Mouse (Mus musculus): ENCODE measurements around the gene Ccdc50. TPM values are rescaled to one million over a fixed set of nuclear protein-coding genes. Genes with fewer than 3 reads are reported as not detected.
A peak's percentile ranks its signal among the peaks of the same experiment; 100 is the strongest.

The Ccdc50 gene
- polyA plus RNA-seq (2014; fragmentation: Nextera tagmentation; extraction: Ambion mirVana), result 64.5 and 71.9 TPM in 2 replicates

- H3K4me3 ChIP-seq (replicated peaks; ENCODE audit: low read length), result peak within 1 kb of the TSS; percentile 97
- H3K36me3 ChIP-seq (replicated peaks; ENCODE audit: control insufficient read depth, insufficient read depth), result no peaks in the 10 kb centered on the region
- H3K9me3 ChIP-seq (ENCODE audit: control insufficient read depth, low read length), result no peaks in the 10 kb centered on the region
- H3K4me2 ChIP-seq (replicated peaks), result peak within 1 kb of the TSS; percentile 64
- peaks cover 29% of the 10 kb centered on the region for H3K4me1 ChIP-seq (replicated peaks; ENCODE audit: control insufficient read depth, insufficient read depth, low read length)
- 1% methylated on average over 61 of the region's 69 CpGs for WGBS
- DNase-seq (ENCODE audit: low spot score) (peak; percentile 70), ATAC-seq (ENCODE audit: low FRiP score) (peak; percentile 96)
- H3K27me3 ChIP-seq (ENCODE audit: control insufficient read depth, insufficient read depth, low read length), result no peaks in the 10 kb centered on the region
- peak within 1 kb of the TSS; percentile 99 for H3K9ac ChIP-seq
- H3K27ac ChIP-seq, result peak within 1 kb of the TSS; percentile 98
Observed at GRCm38 (mm10) chr16:27388761-27389451, at the start of gene Ccdc50. Gene Ccdc50, plus strand, starts transcription at chr16:27388869.

- DNase-seq (ENCODE audit: low spot score) (no peak), ATAC-seq (ENCODE audit: low FRiP score) (no peak)
- 83% methylated on average over 3 of the region's 3 CpGs for WGBS
- no peaks in the 10 kb centered on the region for H3K4me1 ChIP-seq (replicated peaks; ENCODE audit: control insufficient read depth, insufficient read depth, low read length)
- H3K4me2 ChIP-seq (replicated peaks), result no peak overlapping the region
- H3K4me3 ChIP-seq (replicated peaks; ENCODE audit: low read length), result no peak overlapping the region
- H3K9me3 ChIP-seq (ENCODE audit: control insufficient read depth, low read length), result no peaks in the 10 kb centered on the region
- H3K27ac ChIP-seq, result no peak overlapping the region
- H3K36me3 ChIP-seq (replicated peaks; ENCODE audit: control insufficient read depth, insufficient read depth), result no peaks in the 10 kb centered on the region
- no peaks in the 10 kb centered on the region for H3K27me3 ChIP-seq (ENCODE audit: control insufficient read depth, insufficient read depth, low read length)
- no peak overlapping the region for H3K9ac ChIP-seq
Observed at GRCm38 (mm10) chr16:27347521-27347920, 41.1 kb upstream of the Ccdc50 start.

- no peaks in the 10 kb centered on the region for H3K9me3 ChIP-seq (ENCODE audit: control insufficient read depth, low read length)
- no peaks in the 10 kb centered on the region for H3K4me1 ChIP-seq (replicated peaks; ENCODE audit: control insufficient read depth, insufficient read depth, low read length)
- no peak overlapping the region for H3K27ac ChIP-seq
- DNase-seq (ENCODE audit: low spot score) (no peak), ATAC-seq (ENCODE audit: low FRiP score) (no peak)
- H3K27me3 ChIP-seq (ENCODE audit: control insufficient read depth, insufficient read depth, low read length), result no peaks in the 10 kb centered on the region
- no peak overlapping the region for H3K9ac ChIP-seq
- H3K36me3 ChIP-seq (replicated peaks; ENCODE audit: control insufficient read depth, insufficient read depth), result no peaks in the 10 kb centered on the region
- H3K4me3 ChIP-seq (replicated peaks; ENCODE audit: low read length), result no peak overlapping the region
- 90% methylated on average over 1 of the region's 1 CpGs for WGBS
- H3K4me2 ChIP-seq (replicated peaks), result no peak overlapping the region
Observed at GRCm38 (mm10) chr16:27348359-27348758, 40.3 kb upstream of the Ccdc50 start.

GRCm38 (mm10) chr16:27349235-27349634 lies 39.4 kb upstream of the Ccdc50 start:
- WGBS, result 92% methylated on average over 2 of the region's 2 CpGs

GRCm38 (mm10) chr16:27349878-27350532 lies 38.7 kb upstream of the Ccdc50 start:
- Histone ChIP-seq H3K9me3 (ENCODE audit: control insufficient read depth, low read length) (no peaks in the 10 kb centered on the region), H3K9ac (no peak overlapping the region), H3K4me1 (replicated peaks; ENCODE audit: control insufficient read depth, insufficient read depth, low read length) (no peaks in the 10 kb centered on the region), H3K27me3 (ENCODE audit: control insufficient read depth, insufficient read depth, low read length) (no peaks in the 10 kb centered on the region), H3K4me2 (replicated peaks) (no peak overlapping the region), H3K4me3 (replicated peaks; ENCODE audit: low read length) (no peak overlapping the region), H3K36me3 (replicated peaks; ENCODE audit: control insufficient read depth, insufficient read depth) (no peaks in the 10 kb centered on the region), H3K27ac (no peak overlapping the region)
- WGBS, result 90% methylated on average over 7 of the region's 7 CpGs
- DNase-seq (ENCODE audit: low spot score) (no peak), ATAC-seq (ENCODE audit: low FRiP score) (no peak)

More at GRCm38 (mm10) chr16:27349235-27349634, 39.4 kb upstream of the Ccdc50 start:
- Histone ChIP-seq H3K4me1 (replicated peaks; ENCODE audit: control insufficient read depth, insufficient read depth, low read length) (no peaks in the 10 kb centered on the region), H3K9me3 (ENCODE audit: control insufficient read depth, low read length) (no peaks in the 10 kb centered on the region), H3K27me3 (ENCODE audit: control insufficient read depth, insufficient read depth, low read length) (no peaks in the 10 kb centered on the region), H3K4me3 (replicated peaks; ENCODE audit: low read length) (no peak overlapping the region), H3K9ac (no peak overlapping the region), H3K36me3 (replicated peaks; ENCODE audit: control insufficient read depth, insufficient read depth) (no peaks in the 10 kb centered on the region), H3K27ac (no peak overlapping the region), H3K4me2 (replicated peaks) (no peak overlapping the region)
- ATAC-seq (ENCODE audit: low FRiP score) (no peak), DNase-seq (ENCODE audit: low spot score) (no peak)

- 85% methylated on average over 2 of the region's 2 CpGs for WGBS
- no peak overlapping the region for H3K4me3 ChIP-seq (replicated peaks; ENCODE audit: low read length)
- no peak overlapping the region for H3K4me2 ChIP-seq (replicated peaks)
- H3K9ac ChIP-seq, result no peak overlapping the region
- H3K36me3 ChIP-seq (replicated peaks; ENCODE audit: control insufficient read depth, insufficient read depth), result no peaks in the 10 kb centered on the region
- H3K27ac ChIP-seq, result no peak overlapping the region
- H3K4me1 ChIP-seq (replicated peaks; ENCODE audit: control insufficient read depth, insufficient read depth, low read length), result no peaks in the 10 kb centered on the region
- H3K9me3 ChIP-seq (ENCODE audit: control insufficient read depth, low read length), result no peaks in the 10 kb centered on the region
- ATAC-seq (ENCODE audit: low FRiP score), result no peak
- no peaks in the 10 kb centered on the region for H3K27me3 ChIP-seq (ENCODE audit: control insufficient read depth, insufficient read depth, low read length)
- DNase-seq (ENCODE audit: low spot score), result no peak
Observed at GRCm38 (mm10) chr16:27354464-27354863, 34.2 kb upstream of the Ccdc50 start.

- Histone ChIP-seq H3K4me3 (replicated peaks; ENCODE audit: low read length) (no peak overlapping the region), H3K4me2 (replicated peaks) (no peak overlapping the region), H3K9me3 (ENCODE audit: control insufficient read depth, low read length) (no peaks in the 10 kb centered on the region), H3K36me3 (replicated peaks; ENCODE audit: control insufficient read depth, insufficient read depth) (no peaks in the 10 kb centered on the region), H3K27ac (no peak overlapping the region), H3K9ac (no peak overlapping the region), H3K4me1 (replicated peaks; ENCODE audit: control insufficient read depth, insufficient read depth, low read length) (no peaks in the 10 kb centered on the region), H3K27me3 (ENCODE audit: control insufficient read depth, insufficient read depth, low read length) (no peaks in the 10 kb centered on the region)
- ATAC-seq (ENCODE audit: low FRiP score) (no peak), DNase-seq (ENCODE audit: low spot score) (no peak)
- WGBS, result 95% methylated on average over 1 of the region's 1 CpGs
Observed at GRCm38 (mm10) chr16:27360059-27360458, 28.6 kb upstream of the Ccdc50 start.

GRCm38 (mm10) chr16:27370191-27370590 lies 18.5 kb upstream of the Ccdc50 start, which contains the start of gene Uts2b:
Gene Uts2b, minus strand, starts transcription at chr16:27370239.
- no peak within 1 kb of the TSS for H3K27ac ChIP-seq

GRCm38 (mm10) chr16:27370700-27371099 lies 18.0 kb upstream of the Ccdc50 start:
- no peak for ATAC-seq (ENCODE audit: low FRiP score)
- DNase-seq (ENCODE audit: low spot score), result no peak

More at GRCm38 (mm10) chr16:27370191-27370590, 18.5 kb upstream of the Ccdc50 start, which contains the start of gene Uts2b:
- no peaks in the 10 kb centered on the region for H3K4me1 ChIP-seq (replicated peaks; ENCODE audit: control insufficient read depth, insufficient read depth, low read length)
- no peak for ATAC-seq (ENCODE audit: low FRiP score)
- H3K36me3 ChIP-seq (replicated peaks; ENCODE audit: control insufficient read depth, insufficient read depth), result no peaks in the 10 kb centered on the region
- WGBS, result 79% methylated on average over 8 of the region's 8 CpGs
- no peak within 1 kb of the TSS for H3K9ac ChIP-seq
- no peaks in the 10 kb centered on the region for H3K27me3 ChIP-seq (ENCODE audit: control insufficient read depth, insufficient read depth, low read length)
- no peak within 1 kb of the TSS for H3K4me3 ChIP-seq (replicated peaks; ENCODE audit: low read length)
- DNase-seq (ENCODE audit: low spot score), result no peak
- H3K9me3 ChIP-seq (ENCODE audit: control insufficient read depth, low read length), result no peaks in the 10 kb centered on the region
- no peak within 1 kb of the TSS for H3K4me2 ChIP-seq (replicated peaks)

More at GRCm38 (mm10) chr16:27370700-27371099, 18.0 kb upstream of the Ccdc50 start:
- H3K27me3 ChIP-seq (ENCODE audit: control insufficient read depth, insufficient read depth, low read length), result no peaks in the 10 kb centered on the region
- H3K36me3 ChIP-seq (replicated peaks; ENCODE audit: control insufficient read depth, insufficient read depth), result no peaks in the 10 kb centered on the region
- no peak overlapping the region for H3K9ac ChIP-seq
- H3K27ac ChIP-seq, result no peak overlapping the region
- no peaks in the 10 kb centered on the region for H3K9me3 ChIP-seq (ENCODE audit: control insufficient read depth, low read length)
- H3K4me3 ChIP-seq (replicated peaks; ENCODE audit: low read length), result no peak overlapping the region
- no peak overlapping the region for H3K4me2 ChIP-seq (replicated peaks)
- WGBS, result 64% methylated on average over 2 of the region's 2 CpGs
- no peaks in the 10 kb centered on the region for H3K4me1 ChIP-seq (replicated peaks; ENCODE audit: control insufficient read depth, insufficient read depth, low read length)

Measured in hindbrain, embryonic 14.5 days (tissue).